Mouse (Mus musculus): ENCODE measurements at regions not wholly inside any gene's neighbourhood (a gene's known extent, or its start where the extent isn't known, plus 50 kb on each side); places are given as distances from the start of the nearest gene placed in this dataset.

GRCm38 (mm10) chr12:68882503-68882902 lies 276.5 kb downstream of the Rps29 start:
- TF ChIP-seq CTCF (IDR thresholded peaks at IDR 0.05; ENCODE audit: borderline replicate concordance, extremely low read depth, insufficient read depth, insufficient read length): no peak
- no peak for TF ChIP-seq POLR2A (IDR thresholded peaks at IDR 0.05; ENCODE audit: borderline replicate concordance, extremely low read depth, insufficient read depth, insufficient read length, poor library complexity, severe bottlenecking)

All from brain, embryonic 14.5 days (tissue).